Mouse (Mus musculus) MEL-GATA-1-ER (cell line): Measurements from ENCODE around the gene Mta1.

Experiments
- DNase-seq: peaks from one replicate; pipeline ENCODE4 v3.0.0-alpha.2; 2012; ENCODE audit warnings: low read depth; ENCODE audit errors: extremely low read depth

The Mta1 gene

DNA sequence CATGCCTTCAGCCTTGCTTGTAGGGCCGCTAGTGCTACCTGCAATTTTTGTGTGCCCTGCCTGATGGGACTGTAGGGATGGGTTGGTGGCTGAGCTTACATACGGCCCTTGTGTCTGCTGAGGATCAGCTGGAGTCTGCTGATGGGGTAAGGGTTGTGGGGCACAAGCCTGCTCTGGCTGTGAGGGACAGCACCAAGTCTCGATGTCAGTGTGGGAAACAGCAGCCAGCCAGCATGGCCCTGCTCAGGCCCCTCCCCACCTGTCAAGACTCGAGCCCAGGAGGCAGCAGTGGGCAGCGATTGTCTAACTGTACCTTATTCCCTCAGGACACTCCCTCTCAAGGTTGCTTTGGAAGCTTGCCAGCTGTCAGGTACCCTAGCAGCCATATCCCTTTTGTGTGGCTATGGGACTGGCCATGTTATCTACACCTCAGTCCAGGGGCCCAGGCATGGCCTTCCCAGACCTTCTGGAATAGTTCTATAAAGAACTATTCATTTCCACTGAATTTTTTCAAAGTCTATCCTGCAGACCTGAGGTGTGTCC lies 35.9 kb downstream of the Mta1 start:
- no peak for DNase-seq

DNA sequence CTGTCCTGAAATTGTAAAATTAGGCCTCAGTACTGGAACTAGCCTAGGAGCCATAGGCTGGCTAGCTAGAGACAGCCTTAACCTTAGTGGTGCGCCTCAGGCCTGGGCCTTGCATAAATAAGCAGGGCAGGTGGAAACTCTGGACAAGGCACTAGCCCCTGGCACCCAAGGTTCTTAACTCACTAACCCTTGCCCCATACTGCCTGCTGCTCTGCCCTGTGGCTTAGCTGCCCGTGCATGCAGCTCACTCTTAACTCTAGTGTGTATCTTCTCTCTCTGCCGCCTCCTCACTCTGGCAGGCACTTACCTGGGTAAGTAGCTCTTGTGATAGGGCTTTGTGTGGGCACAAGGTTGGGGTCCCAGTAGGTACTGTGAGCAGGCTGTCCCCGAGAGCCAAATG lies 36.4 kb downstream of the Mta1 start:
- no peak for DNase-seq

DNA sequence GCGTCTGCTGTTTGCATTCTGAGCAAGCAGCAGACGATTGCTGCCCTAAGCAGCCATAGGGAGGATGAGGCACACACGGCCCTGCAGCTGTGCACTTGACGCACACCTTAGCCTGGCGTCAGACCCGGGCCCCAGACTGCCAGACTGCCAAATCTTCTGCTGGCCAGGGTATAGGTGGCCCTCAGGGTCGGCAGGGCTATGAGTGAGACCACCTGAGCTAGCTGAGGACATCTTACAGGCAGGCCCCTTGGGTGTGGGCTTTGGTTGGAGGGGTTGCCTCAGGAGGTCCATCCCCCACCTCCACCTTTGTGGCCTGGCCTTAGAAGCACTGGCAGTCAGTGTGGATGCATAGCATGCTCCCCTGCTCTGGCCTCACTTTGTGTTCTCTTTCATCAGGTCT lies 37.3 kb downstream of the Mta1 start:
- no peak for DNase-seq

DNA sequence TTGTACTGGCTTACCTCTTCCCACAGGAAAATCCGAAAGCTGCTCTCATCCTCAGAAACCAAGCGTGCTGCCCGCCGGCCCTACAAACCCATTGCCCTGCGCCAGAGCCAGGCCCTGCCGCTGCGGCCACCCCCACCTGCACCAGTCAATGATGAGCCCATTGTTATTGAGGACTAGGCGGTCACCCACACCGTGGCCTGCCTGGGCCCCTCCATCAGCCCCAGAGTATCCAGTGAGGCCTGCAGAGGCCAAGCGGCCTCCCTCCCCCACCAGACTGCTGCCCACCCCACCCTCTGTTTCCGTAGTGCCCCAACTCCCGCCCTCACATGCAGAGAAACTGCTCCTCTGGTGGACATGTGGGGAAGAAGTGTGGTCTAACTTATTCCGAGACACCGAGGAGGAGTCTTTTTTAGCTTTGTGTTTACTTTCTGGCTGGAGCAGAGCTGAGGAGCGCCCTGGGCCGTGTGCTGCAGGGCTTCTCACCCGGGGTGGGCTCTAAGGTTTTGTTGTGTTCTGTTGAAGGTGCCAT lies 38.5 kb downstream of the Mta1 start:
- DNase-seq, result no peak

DNA sequence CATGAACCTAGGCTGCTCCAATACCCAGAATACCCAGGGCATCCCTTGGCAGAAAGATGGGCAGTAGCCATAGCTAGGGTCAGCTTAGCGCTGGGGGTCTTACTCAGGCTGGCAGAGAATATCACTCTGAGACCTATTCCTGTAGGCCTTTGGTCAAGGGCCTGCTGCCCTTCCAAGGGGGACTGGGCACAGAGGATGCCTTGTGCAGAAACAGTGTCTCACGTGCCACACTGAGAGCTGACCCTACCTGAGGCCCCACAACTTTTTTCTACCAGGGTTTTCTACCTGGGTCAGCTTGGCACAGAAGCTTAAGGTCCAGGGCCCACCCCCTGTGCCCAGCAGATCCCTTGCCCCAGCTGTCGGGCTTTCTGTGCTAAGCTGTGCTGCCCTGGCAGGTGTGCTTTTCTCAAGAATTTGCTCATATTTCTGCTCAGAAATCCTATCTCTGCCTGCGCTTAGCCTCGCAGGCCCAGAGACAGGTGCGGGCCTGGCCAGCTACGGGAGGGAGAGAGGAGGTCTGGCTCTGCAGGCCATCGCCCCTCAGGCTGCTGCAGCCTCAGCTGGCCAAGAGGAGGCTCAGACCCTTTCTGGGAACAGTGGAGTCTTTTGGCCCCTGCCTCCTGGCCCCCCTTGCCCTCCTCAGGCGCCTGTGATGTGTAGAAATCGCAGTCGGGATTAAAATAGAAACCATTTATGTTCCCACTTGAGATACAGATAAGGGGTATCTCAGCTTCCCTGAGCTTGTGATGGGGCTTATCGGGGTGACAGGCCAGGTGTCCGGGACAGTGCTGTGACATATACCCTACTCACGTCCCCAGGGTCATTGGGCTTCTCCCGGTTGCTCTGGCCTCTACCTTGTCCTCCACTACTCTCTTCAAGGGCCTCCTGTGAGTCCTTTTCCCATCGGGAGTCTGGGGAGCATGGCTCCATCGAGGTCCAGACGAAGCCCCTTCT lies 39.5 kb downstream of the Mta1 start:
- DNase-seq, result no peak

DNA sequence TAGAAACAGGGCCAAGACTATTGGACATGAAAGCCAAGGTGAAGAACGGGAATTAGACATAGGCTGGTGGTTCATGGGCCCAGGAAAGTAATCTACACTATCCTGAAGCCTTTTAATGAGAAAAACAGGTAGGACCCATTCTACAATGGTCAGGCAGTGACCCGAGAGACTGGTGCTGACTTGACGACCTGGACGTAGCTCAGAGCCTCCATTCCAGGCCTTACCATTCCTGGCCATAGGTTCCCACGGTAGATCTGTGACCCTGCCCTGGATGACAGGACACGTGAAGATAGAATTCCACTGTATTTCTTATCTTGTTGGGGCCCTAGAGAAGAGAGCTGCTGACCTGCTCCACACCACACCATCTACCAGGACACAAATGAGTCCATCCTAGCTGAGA lies 40.2 kb downstream of the Mta1 start:
- no peak for DNase-seq

DNA sequence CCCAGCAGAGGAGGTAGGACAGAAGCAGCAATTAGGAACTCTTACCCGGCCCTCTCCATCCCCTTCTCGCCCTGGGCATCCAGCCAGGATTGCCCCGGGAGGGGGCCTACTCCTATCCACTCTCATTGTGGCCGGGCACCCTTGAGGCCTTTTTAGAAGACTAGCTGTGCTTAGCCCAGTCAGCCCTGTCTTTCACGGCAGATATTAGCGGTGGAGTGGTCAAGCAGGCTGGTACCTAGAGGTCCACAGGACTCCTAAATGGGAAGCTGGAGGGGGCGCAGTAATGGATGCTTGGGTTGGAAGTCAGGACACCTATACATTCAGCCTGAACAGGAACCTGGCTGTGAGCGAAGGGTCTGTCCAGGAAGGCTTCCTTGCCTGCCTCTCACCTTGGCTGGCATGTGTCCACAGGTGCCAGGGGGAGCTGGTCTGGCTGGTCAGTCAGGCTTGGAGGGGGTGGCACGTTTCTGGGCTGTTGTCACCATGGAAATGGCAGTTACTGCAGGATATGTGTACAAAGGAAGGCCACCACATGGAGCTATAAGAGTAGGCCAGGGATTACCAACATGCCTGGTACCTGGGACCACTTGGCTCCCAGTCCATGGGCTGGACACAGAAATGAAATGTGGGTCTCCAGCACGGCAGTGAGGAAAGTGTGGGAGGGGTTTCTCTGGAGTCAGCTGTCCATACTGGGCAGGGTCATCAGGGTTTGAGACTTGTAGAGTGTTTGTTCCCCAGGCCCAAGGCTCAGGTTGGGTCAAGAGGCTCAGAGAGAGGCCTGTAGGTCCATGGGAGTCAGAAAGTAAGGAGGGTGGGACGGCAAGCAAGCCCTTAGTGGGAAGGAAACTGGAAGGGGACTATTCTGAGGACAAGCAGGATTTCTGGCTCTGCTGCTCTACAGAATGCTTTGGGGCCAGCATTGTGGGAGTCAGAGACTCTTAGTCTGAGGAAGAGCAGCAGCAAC lies 41.1 kb downstream of the Mta1 start:
- DNase-seq, result no peak

DNA sequence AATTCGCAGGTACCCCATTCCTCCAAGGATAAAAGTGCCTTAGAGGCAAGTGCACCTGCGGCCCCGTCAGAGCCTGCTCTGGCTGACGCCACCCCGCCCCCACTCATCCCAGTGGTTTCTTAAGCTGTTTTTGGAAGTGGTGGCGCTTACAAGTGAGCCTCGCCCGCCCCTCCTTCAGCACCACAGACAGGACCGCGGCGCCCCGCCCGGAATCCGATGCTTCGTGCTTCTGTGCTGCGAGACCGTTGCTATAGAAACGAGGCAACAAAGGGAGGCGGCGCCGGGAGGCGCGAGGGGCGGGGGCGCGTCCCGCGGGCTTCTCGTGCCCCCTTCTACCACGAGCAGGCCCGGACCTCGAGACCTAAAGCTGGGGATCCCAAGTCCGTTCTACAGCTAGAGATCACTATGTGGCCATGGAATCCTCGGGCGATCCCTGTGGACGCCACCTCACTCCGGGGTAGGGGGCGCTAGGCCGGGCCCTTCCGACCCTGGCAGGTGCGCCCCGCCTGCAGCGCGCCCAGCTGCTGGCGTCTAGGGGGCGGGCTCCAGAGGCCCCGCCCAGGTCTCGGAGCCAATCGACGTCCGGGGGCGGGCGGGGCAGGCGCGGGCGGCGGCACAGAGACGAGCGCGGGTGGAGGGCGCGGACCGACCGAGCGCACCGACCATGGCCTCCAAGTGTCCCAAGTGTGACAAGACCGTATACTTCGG lies 42.0 kb downstream of the Mta1 start, which contains the start of gene Crip2:
Gene Crip2 (plus strand): TSS at position 329 of the 708 bp plus-strand sequence.
- DNase-seq, result peak; percentile 95

DNA sequence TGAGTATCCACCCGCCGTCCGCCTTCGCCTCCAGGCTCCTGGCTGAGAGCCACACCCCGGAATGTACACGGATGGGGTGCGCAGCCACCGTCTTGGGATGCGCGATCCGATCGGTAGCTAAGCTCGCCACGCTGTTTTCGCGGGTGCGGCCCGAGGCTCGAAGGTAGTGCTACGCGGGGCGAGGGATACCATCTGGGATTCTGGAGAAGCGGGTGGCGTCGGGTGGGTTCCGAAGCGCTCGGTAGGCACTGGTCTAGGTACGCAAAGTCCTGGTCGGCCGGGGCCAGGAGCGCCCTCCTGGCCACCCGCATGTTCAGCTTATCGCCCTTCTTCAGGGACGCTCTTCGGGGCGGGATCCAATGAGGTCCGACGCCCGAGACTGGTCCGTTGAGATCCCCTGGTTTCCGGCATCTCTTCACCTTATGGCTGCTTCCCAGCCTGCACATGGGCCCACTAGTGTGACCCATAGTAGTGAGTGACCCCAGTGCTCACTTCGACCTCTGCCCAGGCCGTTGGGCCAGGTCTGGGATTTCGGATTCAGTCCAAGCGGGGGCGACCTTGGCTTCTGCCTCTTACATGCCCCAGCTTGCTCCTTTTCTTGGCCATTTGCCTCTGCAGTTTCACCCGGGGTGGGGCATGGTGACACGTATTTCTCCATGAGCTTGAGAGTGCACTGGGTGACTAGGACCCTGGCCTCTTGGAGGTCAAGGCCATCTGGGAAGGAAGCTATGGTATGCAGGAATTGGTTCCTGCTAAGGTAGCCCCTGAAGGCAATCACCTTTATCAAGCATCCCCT lies 42.7 kb downstream of the Mta1 start:
- DNase-seq, result peak; percentile 72

DNA sequence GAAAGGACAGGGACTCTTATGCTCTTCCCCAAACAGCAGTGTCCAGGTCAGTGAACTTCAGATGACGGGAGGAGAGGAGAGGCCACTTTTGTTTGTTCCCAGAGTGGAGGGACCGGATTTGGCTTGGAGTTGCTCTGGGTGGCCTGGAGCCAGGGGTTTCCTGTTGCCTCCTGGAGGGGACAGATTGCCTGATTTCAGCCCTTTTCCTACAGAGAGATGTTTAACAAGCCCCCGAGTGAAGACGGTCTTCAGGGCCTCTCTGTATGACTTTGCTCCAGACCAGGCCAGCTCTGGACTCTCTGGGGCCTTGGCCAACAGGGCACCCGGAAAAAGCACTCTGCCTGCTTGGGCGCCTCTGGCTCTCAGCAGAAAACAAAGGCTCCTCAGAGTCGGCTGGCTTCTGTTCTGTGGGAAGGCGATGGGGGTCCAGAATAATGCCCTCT lies 43.5 kb downstream of the Mta1 start:
- no peak for DNase-seq

DNA sequence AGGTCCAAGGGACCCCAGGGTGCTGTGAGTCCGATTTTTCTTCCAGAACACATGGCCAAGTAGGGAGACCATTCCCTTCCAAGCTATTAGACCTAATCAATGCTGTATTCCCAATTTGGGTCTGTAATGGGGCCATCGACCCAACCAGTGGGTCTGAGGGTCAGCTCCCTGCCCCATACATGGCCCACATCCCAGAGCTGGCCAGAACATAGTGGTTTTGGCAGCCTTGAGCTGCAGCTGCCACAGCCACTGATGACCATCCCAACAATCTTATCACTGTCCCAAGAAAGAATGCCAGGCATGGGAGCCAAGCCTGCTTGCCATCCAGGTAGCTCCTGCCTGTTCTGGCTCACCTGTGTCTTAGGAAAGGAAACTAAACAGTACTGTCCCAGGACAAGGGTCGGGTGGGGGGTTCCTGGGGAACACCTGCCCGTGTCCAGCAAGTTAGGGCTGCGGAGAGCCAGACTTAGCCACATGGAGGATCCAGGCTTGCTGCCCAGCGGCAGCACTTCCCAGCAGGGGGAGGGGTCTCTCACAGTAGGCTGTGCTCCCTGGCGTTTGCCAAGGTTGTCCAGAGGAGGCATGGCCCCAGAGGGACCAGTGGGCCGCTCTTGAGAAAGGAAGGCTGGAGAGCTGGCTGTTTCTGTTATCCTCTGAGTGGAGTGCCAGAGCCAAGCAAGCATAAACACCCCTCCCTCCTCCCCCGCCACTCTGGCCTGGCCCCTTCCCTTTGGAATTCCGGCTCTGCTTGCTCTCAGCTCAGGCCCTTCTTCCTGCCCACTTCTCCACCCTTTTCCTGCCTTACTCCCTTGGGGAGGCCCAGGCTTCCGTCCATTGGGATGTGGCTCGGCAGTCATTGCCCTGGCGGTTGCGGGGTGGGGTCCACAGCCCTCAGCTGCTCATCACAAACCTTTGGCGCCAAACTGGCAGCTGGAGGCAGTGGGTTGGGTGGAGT lies 44.2 kb downstream of the Mta1 start:
- no peak for DNase-seq

DNA sequence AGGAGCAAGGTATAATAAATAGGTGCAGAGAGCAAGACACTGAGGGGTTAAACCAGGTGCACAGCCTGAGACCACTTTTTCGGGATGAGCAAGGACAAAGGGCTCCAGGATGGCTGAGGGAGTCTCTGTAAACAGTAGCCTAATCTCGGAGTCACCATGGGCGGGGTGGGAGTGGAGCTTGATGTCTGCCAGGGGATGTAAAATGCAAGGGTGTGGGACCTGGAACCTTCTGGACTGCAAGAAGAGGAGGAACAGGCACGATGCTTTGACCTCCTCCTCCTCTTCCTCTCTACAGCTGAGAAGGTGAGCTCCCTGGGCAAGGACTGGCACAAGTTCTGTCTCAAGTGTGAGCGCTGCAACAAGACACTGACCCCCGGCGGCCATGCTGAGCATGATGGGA lies 45.1 kb downstream of the Mta1 start:
- no peak for DNase-seq

DNA sequence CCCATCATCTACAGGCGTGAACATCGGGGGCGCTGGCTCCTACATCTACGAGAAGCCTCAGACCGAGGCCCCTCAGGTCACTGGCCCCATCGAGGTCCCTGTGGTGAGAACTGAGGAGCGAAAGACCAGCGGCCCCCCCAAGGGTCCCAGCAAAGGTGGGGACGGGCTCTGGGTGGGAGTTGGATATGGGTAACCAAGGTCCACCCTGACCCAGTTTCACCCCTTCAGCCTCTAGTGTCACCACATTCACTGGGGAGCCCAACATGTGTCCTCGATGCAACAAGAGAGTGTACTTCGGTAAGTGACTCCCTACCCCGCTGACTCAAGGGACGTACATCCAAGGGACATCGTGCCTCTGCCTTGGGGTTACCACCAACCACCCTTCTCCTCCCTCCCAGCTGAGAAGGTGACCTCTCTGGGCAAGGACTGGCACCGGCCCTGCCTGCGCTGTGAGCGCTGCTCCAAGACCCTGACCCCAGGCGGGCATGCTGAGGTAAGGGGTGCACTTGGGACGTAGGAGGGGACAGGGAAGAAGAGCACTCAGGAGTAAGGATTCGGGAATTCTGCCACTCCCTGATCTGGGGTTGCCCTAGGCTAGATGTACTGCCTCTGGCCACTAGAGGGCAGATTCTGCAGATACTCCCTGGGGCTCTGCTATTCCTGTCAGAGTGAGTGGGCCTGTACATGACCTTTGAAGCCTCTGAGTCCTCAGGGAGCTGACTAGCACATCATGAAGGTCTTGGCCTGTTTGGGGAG lies 46.1 kb downstream of the Mta1 start:
- DNase-seq, result no peak

DNA sequence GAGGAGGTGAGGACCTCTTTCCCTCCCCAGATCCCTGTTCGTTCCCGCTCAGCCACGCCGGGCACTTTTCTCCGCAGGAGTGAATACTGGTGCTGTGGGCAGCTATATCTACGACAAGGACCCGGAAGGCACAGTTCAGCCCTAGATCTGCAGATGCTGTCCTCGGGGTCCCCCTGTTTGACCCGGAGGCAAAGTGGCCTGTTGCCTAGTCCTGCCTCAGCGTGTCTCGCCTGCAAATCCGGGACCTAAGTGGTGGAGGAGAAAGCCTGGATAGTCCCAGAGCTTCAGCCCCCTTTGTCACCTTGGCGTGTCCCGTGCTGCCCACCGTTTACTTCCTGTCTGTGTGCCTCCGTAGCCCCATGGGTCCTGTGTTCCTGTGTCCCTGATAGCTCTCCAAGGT lies 46.8 kb downstream of the Mta1 start:
- DNase-seq, result no peak

DNA sequence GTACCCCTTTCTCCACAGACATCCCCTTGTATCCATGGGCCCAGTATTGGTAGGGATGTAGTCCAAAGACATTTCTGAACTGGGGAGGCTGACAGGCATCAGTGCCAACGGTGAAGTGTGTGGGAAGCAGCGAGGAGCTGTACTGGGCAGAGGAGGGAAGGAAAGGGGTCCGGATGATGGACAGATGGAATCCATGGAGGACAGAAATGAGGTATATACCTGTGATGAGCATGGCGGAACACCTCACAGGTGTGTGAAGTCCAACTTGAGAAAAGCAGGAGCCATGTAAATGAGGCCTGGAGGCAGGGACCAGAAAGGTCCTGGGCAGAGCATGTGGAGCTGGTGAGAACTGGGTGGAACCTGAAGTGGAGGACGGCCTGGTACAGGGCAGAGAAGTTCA lies 47.5 kb downstream of the Mta1 start:
- DNase-seq, result no peak

DNA sequence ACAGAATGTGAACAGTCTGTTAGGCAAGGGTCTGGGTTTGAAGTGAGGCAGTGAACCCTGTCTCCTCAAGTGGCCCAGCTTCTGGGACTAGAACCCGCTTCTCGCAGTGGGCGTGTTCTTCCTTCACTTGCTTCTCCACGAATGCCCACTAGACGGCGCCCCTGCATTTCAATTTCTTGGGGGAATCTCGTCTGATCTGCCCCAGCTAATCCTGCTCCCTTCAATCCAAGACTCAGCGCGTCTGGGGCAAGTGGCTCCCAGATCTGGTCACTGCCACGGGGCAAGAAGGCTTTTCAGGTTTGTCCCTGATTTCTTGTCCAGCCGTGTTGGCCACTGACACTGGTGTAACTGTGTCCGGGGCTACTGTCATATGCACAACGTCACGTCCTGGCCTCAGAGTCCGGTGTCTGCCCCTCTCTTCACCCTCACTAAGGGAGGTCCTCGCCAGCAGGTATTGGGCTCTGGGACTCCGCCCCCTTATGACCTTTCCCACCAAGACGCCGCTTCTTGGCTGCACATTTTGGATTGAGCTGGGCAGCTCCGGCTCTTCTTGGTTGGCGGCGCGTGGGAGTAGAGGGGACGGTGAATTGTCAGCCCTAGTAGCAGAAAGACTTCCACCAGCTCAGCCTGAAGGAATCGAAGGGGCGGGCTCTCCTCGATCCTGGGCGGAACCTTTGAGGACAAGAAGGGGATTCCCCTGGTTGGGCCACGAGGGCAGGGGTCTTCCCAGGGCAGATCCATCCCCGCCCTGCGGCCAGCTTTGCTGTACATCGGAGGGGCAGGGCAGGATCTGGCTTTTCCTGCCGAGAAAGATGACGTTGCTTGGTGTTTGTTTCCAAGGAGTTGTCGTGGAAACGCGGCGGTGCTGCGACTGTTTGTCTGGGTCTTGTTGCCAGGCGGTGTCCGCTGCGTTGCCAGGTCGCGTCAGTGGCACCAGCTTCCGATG lies 48.3 kb downstream of the Mta1 start, which contains the start of gene Crip1:
Gene Crip1 (plus strand): TSS at position 205 of the 946 bp plus-strand sequence.
- peak; percentile 79 for DNase-seq

DNA sequence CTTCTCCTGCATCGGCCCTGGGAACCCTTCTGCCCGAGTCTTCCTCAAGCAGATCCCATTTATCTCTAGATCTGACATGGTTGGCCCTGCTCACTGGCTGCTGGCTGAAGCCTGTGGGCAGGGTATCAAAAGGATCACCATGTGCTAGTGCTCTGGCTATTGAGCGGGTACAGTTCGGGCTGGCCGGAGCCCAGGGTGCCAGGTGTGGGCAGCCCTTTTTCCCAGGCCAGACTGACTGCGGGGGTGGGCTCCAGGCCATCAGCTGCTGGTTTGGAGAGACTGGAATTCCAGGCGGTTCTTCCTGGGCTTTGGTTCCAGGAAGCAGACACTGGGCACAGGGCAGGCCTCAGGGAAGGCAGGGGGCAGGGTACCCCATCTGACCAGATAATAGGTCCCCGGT lies 49.4 kb downstream of the Mta1 start:
- no peak for DNase-seq
